Mouse (Mus musculus): ENCODE results near the gene Cxcr2. TPM values are rescaled to one million over a fixed set of nuclear protein-coding genes. Genes with fewer than 3 reads are reported as not detected.
A peak's percentile ranks its signal among the peaks of the same experiment; 100 is the strongest.

The Cxcr2 gene
- polyA plus RNA-seq, 2 experiments = 0.13 TPM; not detected in 1

DNA sequence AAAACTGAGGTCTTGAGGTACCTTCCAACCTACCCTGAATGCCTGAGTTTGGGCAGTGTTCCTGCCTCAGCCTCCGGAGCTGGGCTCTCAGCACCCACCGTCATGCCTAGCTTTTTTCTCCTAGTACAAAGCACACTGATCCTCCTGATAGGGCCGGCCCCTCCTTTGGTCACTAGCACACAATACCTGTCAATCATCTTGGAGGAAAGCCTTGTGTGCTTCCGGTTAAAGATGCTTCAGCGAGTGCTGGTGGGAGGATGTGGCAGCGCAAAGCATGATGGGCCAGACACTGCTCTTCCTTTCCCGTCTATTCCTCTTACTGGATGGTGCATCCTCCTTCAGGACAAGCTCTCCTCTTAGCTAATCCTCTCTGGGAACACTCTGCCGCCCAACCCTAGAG is 52.9 kb downstream of the Cxcr2 start:
- Histone ChIP-seq H3K27me3 (ENCODE audit: control insufficient read depth, insufficient read depth, low read length) (no peaks in the 10 kb centered on the region), H3K4me2 (replicated peaks; ENCODE audit: low read depth, low read length, severe bottlenecking) (no peak overlapping the region), H3K4me3 (replicated peaks; ENCODE audit: low read length) (no peak overlapping the region), H3K9me3 (ENCODE audit: control insufficient read depth, low read length) (no peaks in the 10 kb centered on the region), H3K36me3 (ENCODE audit: control insufficient read depth, insufficient read depth, low read length) (no peaks in the 10 kb centered on the region), H3K27ac (replicated peaks; ENCODE audit: low read depth, low read length) (no peak overlapping the region), H3K9ac (ENCODE audit: low read depth, low read length, severe bottlenecking) (no peak overlapping the region), H3K4me1 (ENCODE audit: control insufficient read depth, insufficient read depth, low read length) (no peaks in the 10 kb centered on the region)
- DNase-seq (ENCODE audit: low spot score) (no peak), ATAC-seq (ENCODE audit: low FRiP score, low read depth) (no peak)
- WGBS = 86% methylated on average over 8 of the region's 8 CpGs
- TF ChIP-seq POLR2A (IDR thresholded peaks at IDR 0.05; ENCODE audit: borderline replicate concordance, extremely low read depth, insufficient read depth, insufficient read length) = no peak

DNA sequence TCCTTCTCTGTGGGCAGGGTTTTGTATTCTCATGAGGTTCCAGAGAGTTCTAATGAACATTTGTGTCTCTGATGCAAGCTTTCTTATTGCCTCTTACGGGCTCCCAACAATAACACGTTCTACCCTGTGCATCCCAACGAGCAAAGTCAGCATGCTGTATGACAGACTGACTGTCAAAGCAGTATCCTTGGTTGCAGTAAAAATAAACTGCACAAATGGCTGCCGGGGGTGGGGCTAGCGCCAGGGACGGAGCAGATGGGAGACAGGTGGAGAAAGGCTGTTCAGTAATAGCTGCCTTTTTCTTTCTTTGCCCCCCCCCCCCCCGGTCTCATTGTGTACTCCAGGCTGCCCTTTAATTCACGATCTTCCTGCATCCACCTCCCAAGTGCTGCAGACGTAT is 54.1 kb downstream of the Cxcr2 start:
- DNase-seq (ENCODE audit: low spot score) (peak; percentile 8), ATAC-seq (ENCODE audit: low FRiP score, low read depth) (peak; percentile 37; the same call in 1 of the 2 replicates)
- no peaks in the 10 kb centered on the region for H3K9me3 ChIP-seq (ENCODE audit: control insufficient read depth, low read length)
- no peak overlapping the region for H3K4me3 ChIP-seq (replicated peaks; ENCODE audit: low read length)
- no peaks in the 10 kb centered on the region for H3K36me3 ChIP-seq (ENCODE audit: control insufficient read depth, insufficient read depth, low read length)
- no peak for TF ChIP-seq POLR2A (IDR thresholded peaks at IDR 0.05; ENCODE audit: borderline replicate concordance, extremely low read depth, insufficient read depth, insufficient read length)
- no peak overlapping the region for H3K9ac ChIP-seq (ENCODE audit: low read depth, low read length, severe bottlenecking)
- H3K27me3 ChIP-seq (ENCODE audit: control insufficient read depth, insufficient read depth, low read length) = no peaks in the 10 kb centered on the region
- no peaks in the 10 kb centered on the region for H3K4me1 ChIP-seq (ENCODE audit: control insufficient read depth, insufficient read depth, low read length)
- whole genome bisulfite sequencing = 53% methylated on average over 8 of the region's 9 CpGs
- H3K4me2 ChIP-seq (replicated peaks; ENCODE audit: low read depth, low read length, severe bottlenecking) = no peak overlapping the region
- H3K27ac ChIP-seq (replicated peaks; ENCODE audit: low read depth, low read length) = no peak overlapping the region

DNA sequence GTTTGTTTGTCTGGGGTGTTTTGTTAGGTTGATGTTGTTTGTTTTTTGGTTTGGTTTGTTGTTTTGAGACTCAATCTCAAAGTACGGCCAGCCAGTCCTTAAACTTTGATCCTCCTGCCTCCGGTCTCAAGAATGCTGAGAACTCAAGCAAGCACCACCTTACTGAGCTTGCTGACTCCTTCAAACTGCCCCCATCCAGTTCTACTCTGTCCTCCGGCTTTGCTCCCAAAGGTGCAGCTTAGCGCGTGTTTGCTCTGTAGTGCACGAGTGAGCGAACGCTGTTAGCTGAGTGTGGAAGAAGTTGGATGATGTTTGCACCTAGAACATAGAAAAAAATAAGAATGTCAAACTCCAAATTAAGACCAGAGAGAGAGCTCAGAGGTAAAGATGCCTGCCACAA is 55.2 kb downstream of the Cxcr2 start:
- 88% methylated on average over 8 of the region's 8 CpGs for WGBS
- DNase-seq (ENCODE audit: low spot score) = no peak
- Histone ChIP-seq H3K27me3 (ENCODE audit: control insufficient read depth, insufficient read depth, low read length) (no peaks in the 10 kb centered on the region), H3K9ac (ENCODE audit: low read depth, low read length, severe bottlenecking) (no peak overlapping the region), H3K27ac (replicated peaks; ENCODE audit: low read depth, low read length) (no peak overlapping the region), H3K4me3 (replicated peaks; ENCODE audit: low read length) (no peak overlapping the region), H3K9me3 (ENCODE audit: control insufficient read depth, low read length) (no peaks in the 10 kb centered on the region), H3K4me1 (ENCODE audit: control insufficient read depth, insufficient read depth, low read length) (no peaks in the 10 kb centered on the region), H3K36me3 (ENCODE audit: control insufficient read depth, insufficient read depth, low read length) (no peaks in the 10 kb centered on the region), H3K4me2 (replicated peaks; ENCODE audit: low read depth, low read length, severe bottlenecking) (no peak overlapping the region)
- ATAC-seq (ENCODE audit: low FRiP score, low read depth) = no peak
- TF ChIP-seq POLR2A (IDR thresholded peaks at IDR 0.05; ENCODE audit: borderline replicate concordance, extremely low read depth, insufficient read depth, insufficient read length) = no peak

MicroRNAs within 50 kb of the gene (microRNA counts, 519-probe panel; counts per million panel counts)
- 1,400 counts per million, percentile 9 among the panel's probes with 10 or more counts for microRNA mmu-miR-1928

Small RNA genes within 50 kb of the gene (microRNA-seq; reads per million reads assigned to microRNA genes)
- gene Mir1928 = not detected

Other genes starting within 250 kb of the Cxcr2 start
- 38.0 and 67.2 TPM in 2 replicates for gene Tns1, start 29.5 kb upstream of the Cxcr2 start, polyA plus RNA-seq (2012; rRNA removed)
- gene Tns1, start 29.5 kb upstream of the Cxcr2 start, polyA plus RNA-seq (2014; fragmentation: Nextera tagmentation; extraction: Ambion mirVana) = 51.3 and 55.9 TPM in 2 replicates
- 0.65 and 0.72 TPM in 2 replicates for gene Rufy4, start 28.4 kb upstream of the Cxcr2 start, polyA plus RNA-seq (2012; rRNA removed)
- gene Rufy4, start 28.4 kb upstream of the Cxcr2 start, polyA plus RNA-seq (2014; fragmentation: Nextera tagmentation; extraction: Ambion mirVana) = 0.46 and 0.48 TPM in 2 replicates
- gene Cxcr1, start 40.6 kb downstream of the Cxcr2 start, polyA plus RNA-seq (2012; rRNA removed) = not detected in 2 replicates
- gene Cxcr1, start 40.6 kb downstream of the Cxcr2 start, polyA plus RNA-seq (2014; fragmentation: Nextera tagmentation; extraction: Ambion mirVana) = not detected in 2 replicates
- 193 and 230 TPM in 2 replicates for gene Arpc2, start 82.1 kb downstream of the Cxcr2 start, polyA plus RNA-seq (2012; rRNA removed)
- 344 and 345 TPM in 2 replicates for gene Arpc2, start 82.1 kb downstream of the Cxcr2 start, polyA plus RNA-seq (2014; fragmentation: Nextera tagmentation; extraction: Ambion mirVana)
- not detected in 2 replicates for gene Gpbar1, start 124.6 kb downstream of the Cxcr2 start, polyA plus RNA-seq (2012; rRNA removed)
- gene Gpbar1, start 124.6 kb downstream of the Cxcr2 start, polyA plus RNA-seq (2014; fragmentation: Nextera tagmentation; extraction: Ambion mirVana) = 0.25 and 0.34 TPM in 2 replicates
- 174 and 181 TPM in 2 replicates for gene Aamp, start 130.7 kb downstream of the Cxcr2 start, polyA plus RNA-seq (2012; rRNA removed)
- 228 and 238 TPM in 2 replicates for gene Aamp, start 130.7 kb downstream of the Cxcr2 start, polyA plus RNA-seq (2014; fragmentation: Nextera tagmentation; extraction: Ambion mirVana)
- gene Pnkd, start 130.9 kb downstream of the Cxcr2 start, polyA plus RNA-seq (2012; rRNA removed) = 63.9 and 70.7 TPM in 2 replicates
- gene Pnkd, start 130.9 kb downstream of the Cxcr2 start, polyA plus RNA-seq (2014; fragmentation: Nextera tagmentation; extraction: Ambion mirVana) = 124 and 129 TPM in 2 replicates
- 48.0 and 102 TPM in 2 replicates for gene Tmbim1, start 151.6 kb downstream of the Cxcr2 start, polyA plus RNA-seq (2012; rRNA removed)
- 37.7 and 41.7 TPM in 2 replicates for gene Tmbim1, start 151.6 kb downstream of the Cxcr2 start, polyA plus RNA-seq (2014; fragmentation: Nextera tagmentation; extraction: Ambion mirVana)
- gene Catip, start 208.1 kb downstream of the Cxcr2 start, polyA plus RNA-seq (2012; rRNA removed) = 3.8 and 4.2 TPM in 2 replicates
- 0.73 and 1.8 TPM in 2 replicates for gene Catip, start 208.1 kb downstream of the Cxcr2 start, polyA plus RNA-seq (2014; fragmentation: Nextera tagmentation; extraction: Ambion mirVana)
- 7.2 and 8.0 TPM in 2 replicates for gene Slc11a1, start 221.2 kb downstream of the Cxcr2 start, polyA plus RNA-seq (2012; rRNA removed)
- 3.2 and 3.5 TPM in 2 replicates for gene Slc11a1, start 221.2 kb downstream of the Cxcr2 start, polyA plus RNA-seq (2014; fragmentation: Nextera tagmentation; extraction: Ambion mirVana)
- gene Ctdsp1, start 237.5 kb downstream of the Cxcr2 start, polyA plus RNA-seq (2012; rRNA removed) = 138 and 177 TPM in 2 replicates
- gene Ctdsp1, start 237.5 kb downstream of the Cxcr2 start, polyA plus RNA-seq (2014; fragmentation: Nextera tagmentation; extraction: Ambion mirVana) = 96.4 and 109 TPM in 2 replicates